Mouse (Mus musculus): ENCODE measurements around the gene Skiv2l. TPM values are rescaled to one million over a fixed set of nuclear protein-coding genes. Genes with fewer than 3 reads are reported as not detected.
"Not testable (repeated sequence)": the region's sequence is repeated elsewhere in the genome, so short reads cannot be mapped to it uniquely, and the experiment has no call there.

Gene Skiv2l
- total and polyA plus RNA-seq, 3 experiments = 18.1 to 28.9 (median 26.8) TPM

DNA sequence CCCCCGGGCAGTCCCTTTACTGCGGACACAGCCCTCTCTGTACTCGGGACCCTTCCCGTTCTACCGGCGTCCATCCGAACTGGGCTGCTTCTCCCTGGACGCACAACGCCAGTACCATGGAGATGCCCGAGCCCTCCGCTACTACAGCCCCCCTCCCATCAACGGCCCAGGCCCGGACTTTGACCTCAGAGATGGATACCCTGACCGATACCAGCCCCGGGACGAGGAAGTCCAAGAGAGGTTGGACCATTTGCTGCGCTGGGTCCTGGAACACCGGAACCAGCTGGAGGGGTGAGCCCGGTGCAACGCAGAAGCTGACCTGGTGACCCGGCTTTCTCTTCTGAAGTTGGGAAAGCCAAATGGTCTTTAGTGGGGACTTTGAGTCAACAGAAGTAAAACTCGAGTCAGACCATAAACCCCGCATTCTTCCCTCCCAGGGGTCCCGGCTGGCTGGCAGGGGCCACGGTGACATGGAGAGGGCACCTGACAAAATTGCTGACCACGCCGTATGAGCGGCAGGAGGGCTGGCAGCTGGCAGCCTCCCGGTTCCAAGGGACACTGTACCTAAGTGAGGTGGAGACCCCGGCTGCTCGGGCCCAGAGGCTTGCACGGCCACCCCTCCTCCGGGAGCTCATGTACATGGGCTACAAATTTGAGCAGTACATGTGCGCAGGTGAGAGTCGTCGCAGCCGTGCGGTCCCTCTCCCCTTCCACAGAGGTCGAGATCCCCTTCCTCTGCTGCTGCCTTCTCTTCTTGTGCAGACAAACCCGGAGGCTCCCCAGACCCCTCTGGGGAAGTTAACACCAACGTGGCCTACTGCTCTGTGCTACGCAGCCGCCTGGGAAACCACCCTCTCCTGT is 12.3 kb downstream of the Skiv2l start:
- H3K9ac ChIP-seq (ENCODE audit: low read depth, low read length) = peak overlapping the region; percentile 67
- H3K4me1 ChIP-seq (ENCODE audit: control insufficient read depth, insufficient read depth, low read length) = peaks cover 4% of the 10 kb centered on the region
- H3K79me2 ChIP-seq (replicated peaks; ENCODE audit: control insufficient read depth, insufficient read depth, low read length) = peaks cover 2% of the 10 kb centered on the region; the same call in 1 of the 2 replicates
- TF ChIP-seq EP300 (IDR thresholded peaks at IDR 0.05; ENCODE audit: insufficient read depth, low read depth, low read length) = no peak
- TF ChIP-seq POLR2A (IDR thresholded peaks at IDR 0.05; ENCODE audit: insufficient read depth, low read depth, low read length) = no peak
- TF ChIP-seq CTCF (IDR thresholded peaks at IDR 0.05) = no peak
- intact Hi-C loops (cut with DNase I) = loop anchor here (1.0 to 10.0 kb wide), 3 partner anchors 13 to 407 kb away; partner anchors contain the start of genes Ddx39b, Lsm2, Nelfe and Skiv2l
- 36% methylated on average over 43 of the region's 43 CpGs for WGBS
- no peaks in the 10 kb centered on the region for H3K27me3 ChIP-seq (ENCODE audit: control insufficient read depth, insufficient read depth, low read length)
- H3K27ac ChIP-seq = peak overlapping the region; percentile 74
- H3K36me3 ChIP-seq (ENCODE audit: control insufficient read depth, insufficient read depth, low read length) = no peaks in the 10 kb centered on the region
- peak overlapping the region; percentile 63 for H3K4me3 ChIP-seq
- DNase-seq = no peak

DNA sequence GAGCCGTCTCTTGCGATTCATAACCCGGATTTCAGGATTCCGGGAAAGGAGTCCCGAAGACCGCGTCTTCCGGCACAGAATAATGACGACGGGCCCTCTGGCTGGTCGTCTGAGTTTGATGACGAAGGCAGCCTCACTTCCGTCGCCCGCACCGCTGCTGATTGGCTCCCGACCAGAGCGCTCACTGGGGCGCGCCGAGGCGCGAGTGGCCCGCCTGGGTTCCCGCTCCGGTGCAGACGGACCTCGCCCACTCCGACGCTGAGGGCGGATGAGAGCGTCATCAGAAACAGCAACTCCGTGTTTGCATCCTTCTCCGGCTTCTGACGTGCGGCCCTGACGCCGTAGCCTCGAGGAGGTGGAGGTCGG is 13.2 kb downstream of the Skiv2l start, which contains the start of the genes Stk19 and Dxo:
Stk19 (minus strand) TSS at position 90 of the 366 bp plus-strand sequence.
Dxo (plus strand) TSS at position 164 of the 366 bp plus-strand sequence.
- no peaks in the 10 kb centered on the region for H3K36me3 ChIP-seq (ENCODE audit: control insufficient read depth, insufficient read depth, low read length)
- peak within 1 kb of the TSS; percentile 63 for H3K4me3 ChIP-seq
- WGBS = under 1% methylated on average over 40 of the region's 40 CpGs
- H3K79me2 ChIP-seq (replicated peaks; ENCODE audit: control insufficient read depth, insufficient read depth, low read length) = peaks cover 2% of the 10 kb centered on the region; the same call in 1 of the 2 replicates
- peaks cover 4% of the 10 kb centered on the region for H3K4me1 ChIP-seq (ENCODE audit: control insufficient read depth, insufficient read depth, low read length)
- no peaks in the 10 kb centered on the region for H3K27me3 ChIP-seq (ENCODE audit: control insufficient read depth, insufficient read depth, low read length)
- intact Hi-C loops (cut with DNase I) = loop anchor here (1.0 to 10.0 kb wide), 3 partner anchors 13 to 408 kb away; partner anchors contain the start of genes Ddx39b, Lsm2, Nelfe and Skiv2l
- peak within 1 kb of the TSS; percentile 74 for H3K27ac ChIP-seq
- TF ChIP-seq EP300 (IDR thresholded peaks at IDR 0.05; ENCODE audit: insufficient read depth, low read depth, low read length) (0 out of 2 replicates have a peak, but pooled peaks have one; percentile 8), CTCF (IDR thresholded peaks at IDR 0.05) (no peak), POLR2A (IDR thresholded peaks at IDR 0.05; ENCODE audit: insufficient read depth, low read depth, low read length) (peak; percentile 89)
- peak; percentile 96 to 97 for DNase-seq
- peak within 1 kb of the TSS; percentile 71 for H3K9ac ChIP-seq (ENCODE audit: low read depth, low read length)

- H3K79me2 ChIP-seq (replicated peaks; ENCODE audit: control insufficient read depth, insufficient read depth, low read length) = peaks cover 2% of the 10 kb centered on the region; the same call in 1 of the 2 replicates
- H3K4me1 ChIP-seq (ENCODE audit: control insufficient read depth, insufficient read depth, low read length) = peaks cover 4% of the 10 kb centered on the region
- H3K27ac ChIP-seq = peak overlapping the region; percentile 74
- DNase-seq = no peak
- H3K27me3 ChIP-seq (ENCODE audit: control insufficient read depth, insufficient read depth, low read length) = no peaks in the 10 kb centered on the region
- intact Hi-C loops (cut with DNase I) = loop anchor here (5.0 to 10.0 kb wide), 2 partner anchors 146 to 408 kb away; partner anchors contain the start of genes Ddx39b and Lsm2
- TF ChIP-seq EP300 (IDR thresholded peaks at IDR 0.05; ENCODE audit: insufficient read depth, low read depth, low read length) (no peak), CTCF (IDR thresholded peaks at IDR 0.05) (no peak), POLR2A (IDR thresholded peaks at IDR 0.05; ENCODE audit: insufficient read depth, low read depth, low read length) (no peak)
- H3K36me3 ChIP-seq (ENCODE audit: control insufficient read depth, insufficient read depth, low read length) = no peaks in the 10 kb centered on the region
- H3K4me3 ChIP-seq = peak overlapping the region; percentile 63
- 4% methylated on average over 48 of the region's 48 CpGs for WGBS
- peak overlapping the region; percentile 71 for H3K9ac ChIP-seq (ENCODE audit: low read depth, low read length)
Measured at GRCm38 (mm10) chr17:34836155-34836855, 13.7 kb downstream of the Skiv2l start.

DNA sequence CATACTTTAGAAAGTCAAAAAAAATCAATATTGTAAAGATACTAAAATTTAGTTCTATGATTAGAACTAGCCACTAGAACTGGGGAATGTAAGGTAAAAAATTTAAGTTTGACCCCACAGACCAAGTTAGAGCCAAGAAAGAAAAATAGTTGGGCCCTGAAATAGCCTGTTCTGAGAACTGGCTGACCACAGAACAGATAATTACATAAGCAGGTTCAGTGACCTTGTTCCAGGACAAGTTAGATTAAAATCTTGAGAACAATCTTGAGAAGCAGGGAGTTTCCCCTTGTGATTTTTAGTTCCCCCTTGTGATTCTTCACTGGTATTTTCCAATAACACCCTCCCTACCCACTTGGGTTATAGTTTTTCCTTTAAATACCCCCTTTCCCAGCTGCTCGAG is 19.2 kb downstream of the Skiv2l start:
- not testable (repeated sequence) for DNase-seq; H3K4me3 ChIP-seq; H3K79me2 ChIP-seq (replicated peaks; ENCODE audit: control insufficient read depth, insufficient read depth, low read length); H3K36me3 ChIP-seq (ENCODE audit: control insufficient read depth, insufficient read depth, low read length); H3K4me1 ChIP-seq (ENCODE audit: control insufficient read depth, insufficient read depth, low read length); H3K27me3 ChIP-seq (ENCODE audit: control insufficient read depth, insufficient read depth, low read length); H3K9ac ChIP-seq (ENCODE audit: low read depth, low read length); H3K27ac ChIP-seq
- intact Hi-C loops (cut with DNase I) = loop anchor here (10.0 kb wide), 1 partner anchor 414 kb away; the partner anchor contains the start of gene Ddx39b
- WGBS = 100% methylated on average over 1 of the region's 1 CpGs

DNA sequence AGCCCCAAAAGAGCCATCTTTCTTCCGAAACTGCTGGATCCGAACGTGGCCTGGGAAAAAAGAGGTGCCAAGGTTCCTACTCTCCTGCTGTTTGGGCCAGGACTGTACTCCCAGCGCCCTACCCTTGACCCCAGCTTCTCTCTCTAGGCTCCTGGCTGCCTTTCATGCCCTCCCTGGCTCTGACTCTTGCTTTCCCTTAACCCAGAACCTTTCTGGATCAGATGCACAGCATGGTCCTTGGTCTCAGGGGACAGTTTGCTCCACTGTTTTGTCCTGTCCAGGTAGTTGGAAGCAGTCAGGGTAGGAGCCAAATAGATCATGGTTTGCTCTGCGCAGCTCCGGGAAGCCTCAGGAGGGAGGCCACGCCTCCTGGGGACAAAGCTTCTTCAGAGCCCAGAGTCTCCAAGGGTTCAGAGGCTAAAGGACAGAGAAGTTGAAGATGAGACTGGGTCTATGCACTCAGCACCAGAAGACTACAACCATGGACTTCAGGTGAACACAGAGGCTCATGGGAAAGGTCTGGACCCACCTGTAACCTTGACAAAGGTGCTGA is 35.1 kb downstream of the Skiv2l start:
- no peak overlapping the region for H3K27ac ChIP-seq
- H3K79me2 ChIP-seq (replicated peaks; ENCODE audit: control insufficient read depth, insufficient read depth, low read length) = no peaks in the 10 kb centered on the region
- H3K4me3 ChIP-seq = no peak overlapping the region
- intact Hi-C loops (cut with DNase I) = no loop called here
- no peak overlapping the region for H3K9ac ChIP-seq (ENCODE audit: low read depth, low read length)
- no peaks in the 10 kb centered on the region for H3K27me3 ChIP-seq (ENCODE audit: control insufficient read depth, insufficient read depth, low read length)
- no peak for DNase-seq
- no peaks in the 10 kb centered on the region for H3K4me1 ChIP-seq (ENCODE audit: control insufficient read depth, insufficient read depth, low read length)
- 69% methylated on average over 7 of the region's 7 CpGs for WGBS
- H3K36me3 ChIP-seq (ENCODE audit: control insufficient read depth, insufficient read depth, low read length) = no peaks in the 10 kb centered on the region
- TF ChIP-seq EP300 (IDR thresholded peaks at IDR 0.05; ENCODE audit: insufficient read depth, low read depth, low read length) (no peak), POLR2A (IDR thresholded peaks at IDR 0.05; ENCODE audit: insufficient read depth, low read depth, low read length) (no peak), CTCF (IDR thresholded peaks at IDR 0.05) (no peak)
